Mouse (Mus musculus): Measurements from ENCODE around the gene Arhgef33.

The Arhgef33 gene

GRCm38 (mm10) chr17:80446470-80446869, 139.3 kb downstream of the Arhgef33 start:
- DNase-seq (ENCODE audit: low read depth, low spot score), result no peak

Measured in CD4-positive, CD25-positive, alpha-beta regulatory T cell, adult 2 months (primary cell).